Mouse (Mus musculus) liver, embryonic 13.5 days (tissue): ENCODE measurements at regions not wholly inside any gene's neighbourhood (a gene's known extent, or its start where the extent isn't known, plus 50 kb on each side); places are given as distances from the start of the nearest gene placed in this dataset.
A peak's percentile ranks its signal among the peaks of the same experiment; 100 is the strongest.
"Not testable (repeated sequence)": the region's sequence is repeated elsewhere in the genome, so short reads cannot be mapped to it uniquely, and the experiment has no call there.

Source experiments
- ATAC-seq: fragments of 200-750 bp; cut with Nextera tagmentation; 2 replicates; pipeline ENCODE4 v1.8.0; 2017; ENCODE audit warnings: low read depth, mild to moderate bottlenecking, moderate number of reproducible peaks, moderate library complexity
- DNase-seq: peaks from one replicate; pipeline ENCODE4 v3.0.0; 2022
- H3K27ac ChIP-seq: fragments of 300-500 bp; sonication (generic); 2 replicates; pipeline ENCODE4 v1.5.1; 2015; ENCODE audit warnings: moderate library complexity, mild to moderate bottlenecking, inconsistent platforms
- H3K27me3 ChIP-seq: fragments of 300-500 bp; sonication (generic); 2 replicates; pipeline ENCODE4 v1.6.1; 2015; ENCODE audit warnings: mild to moderate bottlenecking, inconsistent platforms
- H3K36me3 ChIP-seq: fragments of 300-500 bp; sonication (generic); 2 replicates; pipeline ENCODE4 v1.6.1; 2015; ENCODE audit warnings: mild to moderate bottlenecking, inconsistent platforms
- H3K4me1 ChIP-seq: fragments of 300-500 bp; sonication (generic); replicated peaks from 2 replicates; pipeline ENCODE4 v1.6.1; 2015; ENCODE audit warnings: inconsistent platforms
- H3K4me2 ChIP-seq: fragments of 300-500 bp; sonication (generic); 2 replicates; pipeline ENCODE4 v1.6.1; 2015; ENCODE audit warnings: inconsistent platforms, mild to moderate bottlenecking, moderate library complexity
- H3K4me3 ChIP-seq: fragments of 300-500 bp; sonication (generic); replicated peaks from 2 replicates; pipeline ENCODE4 v1.5.1; 2015; ENCODE audit warnings: mild to moderate bottlenecking, inconsistent platforms
- H3K9ac ChIP-seq: fragments of 300-500 bp; sonication (generic); 2 replicates; pipeline ENCODE4 v1.6.1; 2015; ENCODE audit warnings: mild to moderate bottlenecking, inconsistent platforms
- H3K9me3 ChIP-seq: fragments of 300-500 bp; sonication (generic); replicated peaks from 2 replicates; pipeline ENCODE4 v1.6.1; 2016; ENCODE audit warnings: inconsistent platforms
- WGBS: fragments of 180-500 bp; shearing (Covaris S2); methylation state at CpG from one replicate; pipeline ENCODE4 v1.1.7; 2015; ENCODE audit not compliant: insufficient replicate concordance; 5-methylcytosine and 5-hydroxymethylcytosine counted together

DNA sequence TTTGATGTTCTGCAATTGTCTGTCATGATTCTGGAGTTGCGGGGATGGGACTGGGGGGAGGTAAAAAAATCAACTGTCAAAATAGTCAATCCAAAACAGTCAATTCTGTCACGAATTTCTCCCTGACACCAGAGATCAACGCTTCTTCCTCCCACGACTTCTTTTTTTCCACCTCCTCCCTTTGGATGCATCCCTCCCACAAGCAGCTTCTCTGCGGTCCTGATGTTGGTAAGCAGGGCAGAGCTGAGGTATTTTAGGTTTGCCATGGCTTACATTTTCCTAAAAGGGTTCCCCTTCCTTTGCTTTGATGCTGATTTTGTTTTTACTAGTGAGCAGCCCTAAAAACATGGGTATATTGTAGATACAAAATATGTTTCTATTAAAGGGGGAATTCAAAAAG, 209.7 kb downstream of the Cd47 start:
- H3K36me3 ChIP-seq = no peaks in the 10 kb centered on the region
- H3K4me1 ChIP-seq = no peaks in the 10 kb centered on the region
- no peak overlapping the region for H3K4me2 ChIP-seq
- ATAC-seq (no peak), DNase-seq (no peak)
- no peaks in the 10 kb centered on the region for H3K27me3 ChIP-seq
- H3K27ac ChIP-seq = no peak overlapping the region
- H3K4me3 ChIP-seq = no peak overlapping the region
- no peaks in the 10 kb centered on the region for H3K9me3 ChIP-seq
- 56% methylated on average over 5 of the region's 5 CpGs for WGBS
- no peak overlapping the region for H3K9ac ChIP-seq

DNA sequence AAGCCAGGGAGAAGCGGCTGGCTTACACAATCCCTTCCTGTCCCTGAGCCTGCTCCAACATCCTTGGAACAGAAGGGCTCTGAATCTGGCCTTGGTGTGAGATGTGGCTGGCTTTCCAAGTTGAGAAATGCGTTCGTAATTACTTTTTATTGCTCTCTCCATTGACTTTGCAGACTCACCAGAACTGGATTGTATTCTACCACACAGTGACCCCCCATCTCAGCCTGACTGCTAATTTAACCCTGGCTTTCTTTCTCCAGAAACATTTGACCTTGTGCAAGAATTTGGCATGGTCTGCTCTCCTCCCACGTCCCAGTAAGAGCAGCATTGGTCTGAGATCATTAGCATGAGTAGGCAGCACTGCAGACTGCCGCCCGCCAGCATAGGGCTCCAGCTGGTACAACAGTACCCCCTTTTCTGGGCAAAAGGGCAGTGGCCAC, 210.2 kb downstream of the Cd47 start:
- DNase-seq (no peak), ATAC-seq (no peak)
- H3K27me3 ChIP-seq = no peaks in the 10 kb centered on the region
- H3K27ac ChIP-seq = no peak overlapping the region
- no peaks in the 10 kb centered on the region for H3K4me1 ChIP-seq
- no peaks in the 10 kb centered on the region for H3K36me3 ChIP-seq
- no peak overlapping the region for H3K4me2 ChIP-seq
- H3K4me3 ChIP-seq = no peak overlapping the region
- H3K9ac ChIP-seq = no peak overlapping the region
- WGBS = 65% methylated on average over 6 of the region's 6 CpGs
- no peaks in the 10 kb centered on the region for H3K9me3 ChIP-seq

DNA sequence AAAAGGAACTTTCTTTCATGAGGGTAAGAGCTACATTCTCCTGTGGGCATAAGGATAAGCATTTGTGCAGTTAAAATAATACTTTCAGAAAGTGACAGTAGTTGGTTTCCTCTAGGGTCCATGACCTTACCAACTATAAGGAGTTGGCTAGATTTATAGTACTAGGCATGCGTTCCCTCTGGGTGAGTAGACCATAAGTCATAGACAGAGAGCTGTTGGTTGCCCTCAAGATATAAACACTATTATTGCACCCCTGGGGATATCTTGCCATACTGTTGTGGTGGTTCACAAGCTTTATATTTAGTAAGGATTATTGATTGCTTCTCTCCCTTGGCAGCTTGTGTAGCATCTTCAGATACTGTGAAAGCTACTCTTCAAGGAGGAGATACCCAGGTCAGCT, 223.6 kb downstream of the Cd47 start:
- DNase-seq (no peak), ATAC-seq (no peak)
- H3K27ac ChIP-seq = no peak overlapping the region
- no peak overlapping the region for H3K4me2 ChIP-seq
- no peaks in the 10 kb centered on the region for H3K27me3 ChIP-seq
- 70% methylated on average over 1 of the region's 1 CpGs for WGBS
- H3K4me3 ChIP-seq = no peak overlapping the region
- no peaks in the 10 kb centered on the region for H3K9me3 ChIP-seq
- H3K36me3 ChIP-seq = no peaks in the 10 kb centered on the region
- H3K4me1 ChIP-seq = peaks cover 9% of the 10 kb centered on the region
- H3K9ac ChIP-seq = no peak overlapping the region

DNA sequence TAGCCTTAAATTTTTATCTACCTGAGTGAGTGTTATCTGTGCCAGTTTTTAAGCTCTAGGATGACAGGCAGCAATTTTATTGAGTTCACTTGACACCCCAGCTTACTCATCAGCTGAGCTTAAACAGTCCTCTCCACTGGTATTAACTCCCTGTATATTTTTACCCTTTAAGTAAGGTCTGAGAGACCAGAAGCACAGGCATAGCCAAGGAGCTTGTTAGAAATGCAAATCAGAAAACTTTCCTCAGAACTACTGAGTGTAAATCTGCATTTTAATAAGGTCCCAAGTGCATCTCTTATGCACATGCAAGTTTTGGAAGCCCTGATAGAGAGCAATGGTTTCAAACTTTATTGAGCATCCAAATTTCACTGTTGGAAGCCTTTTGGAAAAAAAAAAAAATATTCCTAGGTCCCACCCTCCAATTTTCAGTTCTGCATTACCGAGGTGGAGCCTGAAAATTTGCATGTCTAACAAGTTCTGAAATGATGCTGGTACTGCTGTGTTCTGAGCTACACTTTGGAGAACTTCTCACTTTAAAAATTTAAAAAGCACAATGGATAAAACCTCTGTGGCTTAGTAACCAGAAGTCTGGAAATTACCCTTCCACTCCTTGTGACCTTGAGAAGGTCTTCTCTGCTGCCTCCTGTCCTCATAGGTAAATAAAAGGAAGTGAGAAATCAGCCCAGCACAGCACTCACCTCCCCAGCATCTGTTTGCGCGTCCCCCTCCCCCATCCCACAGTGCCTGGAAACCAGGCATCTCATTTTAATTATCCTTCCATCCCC, 226.0 kb downstream of the Cd47 start:
- Histone ChIP-seq H3K9ac (no peak overlapping the region), H3K27ac (no peak overlapping the region), H3K4me1 (peaks cover 13% of the 10 kb centered on the region), H3K9me3 (no peaks in the 10 kb centered on the region), H3K36me3 (no peaks in the 10 kb centered on the region), H3K4me2 (no peak overlapping the region), H3K27me3 (no peaks in the 10 kb centered on the region), H3K4me3 (no peak overlapping the region)
- WGBS = 31% methylated on average over 3 of the region's 3 CpGs
- DNase-seq (no peak), ATAC-seq (no peak)

DNA sequence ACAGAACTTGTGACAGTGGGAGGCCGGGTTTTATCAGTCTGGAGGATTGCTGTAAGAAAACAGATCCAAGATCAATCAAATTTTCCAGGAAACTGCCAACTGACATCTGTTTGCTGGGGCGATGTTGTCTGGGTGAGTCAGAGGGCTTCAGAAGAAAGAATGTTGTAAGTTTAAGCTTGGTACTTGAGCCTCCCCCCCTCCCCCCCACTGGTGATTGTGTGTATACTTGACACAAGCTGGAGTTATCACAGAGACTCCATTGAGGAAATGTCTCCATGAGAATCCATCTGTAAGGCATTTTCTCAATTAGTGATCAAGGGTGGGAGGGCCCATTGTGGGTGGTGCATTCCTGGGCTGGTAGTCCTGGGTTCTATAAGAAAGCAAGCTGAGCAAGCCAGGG, 226.9 kb downstream of the Cd47 start:
- ATAC-seq (no peak), DNase-seq (no peak)
- H3K27ac ChIP-seq = no peak overlapping the region
- no peaks in the 10 kb centered on the region for H3K36me3 ChIP-seq
- peaks cover 14% of the 10 kb centered on the region for H3K4me1 ChIP-seq
- H3K9ac ChIP-seq = no peak overlapping the region
- WGBS = 13% methylated on average over 2 of the region's 2 CpGs
- no peaks in the 10 kb centered on the region for H3K27me3 ChIP-seq
- no peaks in the 10 kb centered on the region for H3K9me3 ChIP-seq
- no peak overlapping the region for H3K4me2 ChIP-seq
- no peak overlapping the region for H3K4me3 ChIP-seq

DNA sequence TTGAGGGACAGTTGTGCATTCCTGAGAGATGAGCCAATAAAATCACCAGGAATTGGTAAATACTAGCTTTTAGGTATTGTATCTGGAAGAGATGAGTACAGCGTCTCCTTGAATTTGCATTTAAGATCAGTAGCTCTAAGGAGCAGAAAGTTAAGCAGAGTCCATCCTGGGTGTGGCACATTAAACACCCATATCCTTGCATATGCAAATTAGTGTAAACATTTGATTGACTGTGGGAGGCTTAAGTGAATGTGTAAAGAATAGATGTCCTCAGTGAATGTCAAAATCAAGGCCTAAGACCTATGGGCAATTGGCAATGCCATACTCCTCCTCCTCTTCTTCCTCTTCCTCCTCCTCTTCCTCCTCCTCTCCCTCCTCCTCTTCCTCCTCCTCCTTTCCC, 229.4 kb downstream of the Cd47 start:
- Histone ChIP-seq H3K36me3 (no peaks in the 10 kb centered on the region), H3K4me2 (no peak overlapping the region), H3K4me1 (peaks cover 14% of the 10 kb centered on the region), H3K27me3 (no peaks in the 10 kb centered on the region), H3K9ac (no peak overlapping the region), H3K4me3 (no peak overlapping the region), H3K9me3 (no peaks in the 10 kb centered on the region), H3K27ac (no peak overlapping the region)
- no peak for DNase-seq
- no peak for ATAC-seq
- 83% methylated on average over 1 of the region's 1 CpGs for WGBS

DNA sequence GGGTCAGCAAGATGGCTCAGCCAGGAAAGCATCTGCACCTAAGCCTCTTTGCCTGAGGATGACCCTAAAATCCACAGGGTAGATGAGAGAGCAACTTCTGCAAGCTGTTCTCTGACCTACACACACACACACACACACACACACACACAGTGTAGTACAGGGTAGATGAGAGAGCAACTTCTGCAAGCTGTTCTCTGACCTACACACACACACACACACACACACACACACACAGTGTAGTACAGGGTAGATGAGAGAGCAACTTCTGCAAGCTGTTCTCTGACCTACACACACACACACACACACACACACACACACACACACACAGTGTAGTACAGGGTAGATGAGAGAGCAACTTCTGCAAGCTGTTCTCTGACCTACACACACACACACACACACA, 230.0 kb downstream of the Cd47 start:
- H3K9ac ChIP-seq, H3K4me3 ChIP-seq, H3K27me3 ChIP-seq, H3K4me2 ChIP-seq, H3K9me3 ChIP-seq, H3K36me3 ChIP-seq, DNase-seq, H3K27ac ChIP-seq: not testable (repeated sequence)
- H3K4me1 ChIP-seq = peaks cover 14% of the 10 kb centered on the region
- peak; percentile 67 for ATAC-seq

DNA sequence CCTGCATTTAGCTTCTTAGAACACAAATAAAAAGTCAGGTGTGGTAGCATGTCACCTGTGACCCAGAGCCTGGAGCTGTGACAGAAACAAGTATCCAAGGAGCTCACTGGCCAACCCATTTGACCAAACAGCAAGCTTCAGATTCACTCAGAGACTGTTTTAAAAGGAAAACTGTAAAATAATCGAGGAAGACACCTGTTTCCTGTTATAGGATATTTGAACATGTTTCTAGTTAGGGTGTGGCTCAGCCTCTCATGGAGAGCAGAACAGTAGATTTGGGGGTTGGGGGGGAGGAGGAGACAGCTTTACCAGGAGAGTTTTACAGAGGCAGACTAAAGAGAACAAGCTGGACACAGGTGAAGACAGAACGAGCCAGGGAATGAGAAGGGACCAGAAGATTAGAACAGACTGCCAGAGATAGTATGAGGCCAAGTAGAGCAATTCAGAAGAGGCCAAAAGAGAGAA, 230.6 kb downstream of the Cd47 start:
- Histone ChIP-seq H3K27me3 (no peaks in the 10 kb centered on the region), H3K27ac (peak overlapping the region; percentile 1), H3K4me2 (no peak overlapping the region), H3K4me3 (no peak overlapping the region), H3K36me3 (no peaks in the 10 kb centered on the region), H3K9me3 (no peaks in the 10 kb centered on the region), H3K9ac (no peak overlapping the region), H3K4me1 (peaks cover 14% of the 10 kb centered on the region)
- WGBS = 8% methylated on average over 2 of the region's 2 CpGs
- DNase-seq = no peak
- ATAC-seq = no peak

DNA sequence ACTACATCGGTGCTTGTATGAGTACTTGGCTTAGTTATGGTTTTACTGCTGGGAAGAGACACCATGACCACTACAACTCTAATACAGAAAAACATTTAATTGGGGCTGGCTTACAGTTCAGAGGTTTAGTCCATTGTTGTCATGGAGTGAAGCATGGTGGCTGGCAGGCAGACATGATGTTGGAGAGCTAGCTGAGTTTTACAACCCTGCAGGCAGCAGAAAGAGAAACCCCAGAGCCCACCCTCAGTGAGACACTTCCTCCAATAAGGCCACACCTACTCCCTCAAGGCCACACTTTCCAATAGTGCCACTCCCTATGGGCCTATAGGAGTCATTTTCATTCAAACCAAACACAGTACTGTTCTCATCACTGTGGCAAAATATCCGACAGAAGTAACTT, 232.5 kb downstream of the Cd47 start:
- H3K27ac ChIP-seq = no peak overlapping the region
- H3K9ac ChIP-seq = no peak overlapping the region
- peaks cover 5% of the 10 kb centered on the region for H3K4me1 ChIP-seq
- no peaks in the 10 kb centered on the region for H3K36me3 ChIP-seq
- WGBS = 57% methylated on average over 2 of the region's 2 CpGs
- no peaks in the 10 kb centered on the region for H3K27me3 ChIP-seq
- ATAC-seq (no peak), DNase-seq (no peak)
- no peak overlapping the region for H3K4me2 ChIP-seq
- no peaks in the 10 kb centered on the region for H3K9me3 ChIP-seq
- no peak overlapping the region for H3K4me3 ChIP-seq

DNA sequence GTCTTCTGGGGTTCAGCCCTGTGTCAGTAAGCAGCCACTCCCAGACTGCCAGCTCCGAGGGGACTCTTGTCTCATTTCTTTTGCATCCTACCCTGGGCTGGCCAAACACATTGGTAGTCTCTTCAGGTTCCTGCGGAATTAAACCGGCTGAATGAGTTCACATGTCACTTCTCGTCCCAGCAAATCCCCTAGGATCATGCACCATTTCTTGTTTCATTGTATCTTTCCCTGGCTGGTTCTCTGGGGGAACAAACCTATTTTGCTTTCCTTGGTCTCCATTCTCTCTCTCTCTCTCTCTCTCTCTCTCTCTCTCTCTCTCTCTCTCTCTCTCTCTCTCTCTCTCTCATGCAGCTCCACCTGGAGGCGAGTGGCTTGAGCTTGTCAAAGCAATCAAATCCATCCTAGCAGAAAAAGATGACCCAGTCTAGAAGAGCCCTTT, 236.0 kb downstream of the Cd47 start:
- H3K27me3 ChIP-seq = no peaks in the 10 kb centered on the region
- DNase-seq (no peak), ATAC-seq (no peak)
- no peak overlapping the region for H3K4me3 ChIP-seq
- H3K36me3 ChIP-seq = no peaks in the 10 kb centered on the region
- WGBS = 58% methylated on average over 5 of the region's 5 CpGs
- H3K27ac ChIP-seq = no peak overlapping the region
- no peaks in the 10 kb centered on the region for H3K9me3 ChIP-seq
- H3K4me2 ChIP-seq = no peak overlapping the region
- peaks cover 1% of the 10 kb centered on the region; the same call in 1 of the 2 replicates for H3K4me1 ChIP-seq
- no peak overlapping the region for H3K9ac ChIP-seq

DNA sequence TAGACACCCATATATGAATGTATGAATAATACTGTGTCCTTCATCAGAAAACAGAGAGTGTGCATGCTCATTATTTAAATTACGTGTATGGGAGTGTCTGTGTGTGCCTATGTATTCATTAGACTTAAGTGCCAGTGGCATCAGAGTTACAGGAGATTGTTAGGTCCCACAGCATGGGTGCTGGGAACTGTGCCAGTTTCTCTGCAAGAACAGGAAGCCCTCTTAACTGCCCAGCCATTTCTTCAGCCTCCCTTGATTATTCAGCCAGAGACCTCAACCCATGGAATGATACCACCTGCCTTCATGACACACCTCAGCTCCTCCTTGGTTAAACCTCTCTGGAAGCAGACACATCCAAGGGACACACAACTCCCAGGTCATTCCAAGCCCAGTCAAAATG, 243.8 kb downstream of the Cd47 start:
- H3K9ac ChIP-seq = no peak overlapping the region
- DNase-seq (no peak), ATAC-seq (no peak)
- no peaks in the 10 kb centered on the region for H3K36me3 ChIP-seq
- H3K27ac ChIP-seq = no peak overlapping the region
- H3K4me3 ChIP-seq = no peak overlapping the region
- WGBS = 65% methylated on average over 1 of the region's 1 CpGs
- H3K27me3 ChIP-seq = no peaks in the 10 kb centered on the region
- H3K9me3 ChIP-seq = no peaks in the 10 kb centered on the region
- H3K4me1 ChIP-seq = peaks cover 3% of the 10 kb centered on the region
- H3K4me2 ChIP-seq = no peak overlapping the region
